Mouse (Mus musculus): Measurements from ENCODE around the gene Smndc1. TPM values are rescaled to one million over a fixed set of nuclear protein-coding genes. Genes with fewer than 3 reads are reported as not detected.

The Smndc1 gene
- total RNA-seq, 2 experiments from 2014 or later: 36.9 to 39.7 TPM

DNA sequence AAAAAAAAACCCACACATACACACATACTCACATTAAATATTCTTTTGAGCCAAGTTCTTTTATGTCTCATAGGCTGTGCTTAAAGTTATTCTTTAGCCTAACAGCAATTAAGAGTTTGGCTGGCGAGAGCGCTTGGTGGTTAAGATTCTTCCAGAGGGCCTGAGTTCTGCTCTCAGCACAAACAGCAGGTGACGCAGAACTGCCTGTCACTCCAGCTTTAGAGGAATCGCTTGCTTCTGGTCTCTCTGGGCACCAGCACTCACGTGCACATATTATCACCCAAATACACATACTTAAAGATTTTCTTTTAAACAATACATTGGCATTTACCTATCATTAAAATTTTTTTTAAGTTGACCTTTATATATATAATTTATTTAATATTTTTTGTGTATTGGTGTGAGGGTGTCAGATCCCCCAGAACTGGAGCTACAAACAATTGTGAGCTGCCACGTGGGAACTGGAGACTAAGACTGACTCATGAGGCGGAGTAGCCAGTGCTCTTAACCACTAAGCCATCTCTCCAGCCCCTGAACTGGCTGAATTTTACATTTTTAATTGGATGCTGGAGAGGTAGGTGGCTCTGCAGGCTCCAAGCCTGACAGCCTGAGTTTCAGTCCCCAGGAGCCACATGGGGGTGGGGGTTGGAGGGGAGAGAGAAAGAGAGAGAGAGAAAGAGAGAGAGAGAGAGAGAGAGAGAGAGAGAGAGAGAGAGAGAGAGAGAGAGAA, 35.9 kb downstream of the Smndc1 start:
- DNase-seq (ENCODE audit: extremely low spot score in 1 of 2, low spot score in 1 of 2): no peak

- no peak for DNase-seq (ENCODE audit: extremely low spot score in 1 of 2, low spot score in 1 of 2)
Measured at GRCm38 (mm10) chr19:53353864-53354263, 36.5 kb downstream of the Smndc1 start.

GRCm38 (mm10) chr19:53345766-53346165, 44.6 kb downstream of the Smndc1 start:
- DNase-seq (ENCODE audit: extremely low spot score in 1 of 2, low spot score in 1 of 2): no peak

- no peak for DNase-seq (ENCODE audit: extremely low spot score in 1 of 2, low spot score in 1 of 2)
Measured at GRCm38 (mm10) chr19:53344062-53344461, 46.3 kb downstream of the Smndc1 start.

DNA sequence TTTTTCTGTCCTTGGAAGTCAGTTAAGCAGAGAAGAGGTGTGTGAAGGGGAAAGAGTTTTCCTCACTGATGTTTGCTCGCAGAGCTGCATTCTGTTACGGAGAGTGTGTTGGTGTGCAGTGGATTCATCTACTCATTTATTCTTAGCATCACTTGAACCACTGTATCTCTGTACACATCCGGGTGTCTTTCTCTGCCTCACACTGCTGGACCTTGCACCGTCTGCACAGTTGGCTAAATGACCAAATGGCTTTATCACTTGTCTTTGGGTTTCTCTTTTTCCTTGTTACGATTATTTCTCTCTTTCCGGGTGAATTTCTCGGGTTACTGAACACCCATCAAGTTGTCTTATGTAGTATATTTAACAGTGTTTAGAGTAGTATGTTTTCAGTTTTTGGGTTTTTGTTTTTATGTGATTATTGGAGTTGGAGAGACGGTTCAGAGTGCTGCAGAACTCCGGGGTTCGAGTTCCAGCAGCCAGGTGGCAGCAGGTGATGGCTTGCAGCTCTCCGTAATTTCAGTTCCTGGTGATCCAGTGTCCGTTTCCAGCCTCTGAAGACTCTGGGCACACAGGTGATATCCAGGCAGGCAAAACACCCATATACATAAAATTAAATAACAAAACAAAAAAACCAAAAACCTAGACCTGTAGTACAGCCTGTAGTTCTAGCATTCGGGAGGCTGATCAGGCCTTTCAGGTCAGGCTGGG, 47.0 kb downstream of the Smndc1 start:
- no peak for DNase-seq (ENCODE audit: extremely low spot score in 1 of 2, low spot score in 1 of 2)

DNA sequence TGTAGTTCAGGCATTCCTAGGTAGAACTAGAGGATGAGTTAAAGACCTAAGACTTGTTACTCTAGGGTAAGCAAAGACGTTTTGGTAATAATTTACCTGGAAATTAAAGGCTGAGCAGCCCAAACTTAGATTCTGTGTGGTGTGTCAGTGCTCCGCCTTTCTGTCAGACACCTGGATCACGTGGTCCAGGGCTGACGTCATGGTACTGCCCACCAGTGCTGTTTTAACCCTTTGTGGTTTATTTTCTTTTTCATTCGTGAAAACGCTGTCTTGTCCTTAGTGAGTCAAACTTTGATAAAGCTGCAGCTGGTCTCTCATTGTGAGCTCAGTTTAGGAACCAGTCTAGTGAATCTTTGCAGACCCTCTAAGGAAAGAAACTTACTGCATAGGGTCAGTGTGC, 50.0 kb downstream of the Smndc1 start:
- DNase-seq (ENCODE audit: extremely low spot score in 1 of 2, low spot score in 1 of 2): no peak

- DNase-seq (ENCODE audit: extremely low spot score in 1 of 2, low spot score in 1 of 2): no peak
Measured at GRCm38 (mm10) chr19:53335241-53335640, 55.1 kb downstream of the Smndc1 start.

DNA sequence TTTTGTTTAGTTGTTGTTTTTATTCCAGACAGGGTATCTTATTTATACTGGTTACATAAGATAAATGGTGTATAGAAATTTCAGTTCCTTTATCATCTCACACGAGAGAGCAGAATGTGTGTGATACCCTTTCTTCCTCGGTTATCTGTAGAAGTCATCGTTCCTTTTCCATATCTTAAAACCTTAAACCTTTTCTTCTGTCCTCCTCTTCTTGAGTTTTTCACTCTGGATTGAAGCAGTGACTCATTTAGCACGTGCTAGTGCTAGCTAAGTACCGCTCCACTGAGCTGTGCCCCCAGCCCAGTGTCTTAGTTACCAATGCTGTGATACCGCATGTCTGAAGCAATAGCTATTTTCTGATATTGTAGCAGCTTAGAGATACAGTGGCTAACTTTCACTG, 56.6 kb downstream of the Smndc1 start:
- DNase-seq (ENCODE audit: extremely low spot score in 1 of 2, low spot score in 1 of 2): no peak

DNA sequence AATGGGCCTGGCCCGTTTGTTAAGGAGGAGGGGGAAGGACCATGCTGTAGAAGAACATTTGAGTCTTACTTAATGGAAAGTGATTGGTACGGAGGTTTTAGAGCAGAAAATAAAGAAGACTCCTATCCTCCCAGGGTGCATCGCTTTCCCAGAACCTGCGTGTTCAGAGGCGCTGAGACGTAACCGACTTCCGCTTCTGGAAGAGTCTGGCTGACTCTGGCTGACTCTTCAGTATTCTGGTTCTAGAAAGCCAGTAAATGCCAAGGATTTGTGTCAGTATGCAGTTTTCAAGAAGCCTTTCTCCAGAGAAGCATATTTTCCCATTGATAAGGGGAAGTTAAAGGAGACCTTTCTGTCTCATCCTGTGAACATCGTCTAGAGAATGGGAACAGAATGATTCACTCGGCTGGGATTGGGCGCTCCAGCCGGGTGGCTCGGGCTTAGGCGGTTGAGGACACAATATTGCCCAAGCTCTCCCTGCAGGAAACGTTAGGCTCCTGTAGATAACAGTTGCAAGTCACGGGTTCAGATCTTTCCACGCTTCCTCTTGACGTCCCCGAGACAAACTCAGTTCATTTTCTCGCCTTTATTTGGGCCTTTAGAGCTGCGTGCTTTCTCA, 58.4 kb downstream of the Smndc1 start:
- DNase-seq (ENCODE audit: extremely low spot score in 1 of 2, low spot score in 1 of 2): no peak

DNA sequence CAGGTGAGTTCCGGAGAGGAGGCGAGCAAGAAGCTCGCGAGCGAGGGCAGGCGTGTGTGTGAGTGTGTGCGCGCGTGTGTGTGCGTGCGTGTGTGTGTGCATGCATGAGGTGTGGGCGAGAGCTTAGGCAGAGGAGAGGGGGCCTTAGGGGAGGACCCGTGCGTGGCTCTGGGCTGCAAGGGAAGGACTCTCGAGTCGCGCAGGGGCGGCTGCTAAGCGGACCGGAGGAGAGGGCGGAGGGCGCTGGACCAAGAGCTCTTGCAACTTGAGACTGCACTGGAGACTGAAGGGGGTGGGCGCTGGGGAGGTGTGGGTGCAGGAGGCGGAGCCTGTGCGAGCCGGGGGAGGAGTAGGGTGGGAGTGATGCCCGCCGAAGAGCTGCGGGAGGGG, 60.4 kb downstream of the Smndc1 start:
- peak; percentile 47 to 57 for DNase-seq (ENCODE audit: extremely low spot score in 1 of 2, low spot score in 1 of 2)

Other genes with a start within 250 kb of the Smndc1 start
- gene Mxi1, start 80.1 kb downstream of the Smndc1 start, total RNA-seq (2021): 10 to 100 TPM; 57.7 to 68.2 TPM
- not detected for gene Gm10197, start 18.8 kb downstream of the Smndc1 start, total RNA-seq (2021)
- gene Dusp5, start 138.5 kb upstream of the Smndc1 start, total RNA-seq (2021): 10 to 100 TPM; 19.6 to 23.9 TPM
- gene Nutf2-ps1, start 198.5 kb upstream of the Smndc1 start, total RNA-seq (2021): 10 to 100 TPM; 34.1 to 44.2 TPM
- gene Smc3, start 209.8 kb upstream of the Smndc1 start, total RNA-seq (2021): 10 to 100 TPM; 37.7 to 42.4 TPM

Data from layer of hippocampus, postnatal 25 days (tissue).